Mouse (Mus musculus): Measurements from ENCODE around the gene Plekhg6. TPM values are rescaled to one million over a fixed set of nuclear protein-coding genes. Genes with fewer than 3 reads are reported as not detected.

Plekhg6 gene
- polyA plus RNA-seq, 1 experiment = not detected

DNA sequence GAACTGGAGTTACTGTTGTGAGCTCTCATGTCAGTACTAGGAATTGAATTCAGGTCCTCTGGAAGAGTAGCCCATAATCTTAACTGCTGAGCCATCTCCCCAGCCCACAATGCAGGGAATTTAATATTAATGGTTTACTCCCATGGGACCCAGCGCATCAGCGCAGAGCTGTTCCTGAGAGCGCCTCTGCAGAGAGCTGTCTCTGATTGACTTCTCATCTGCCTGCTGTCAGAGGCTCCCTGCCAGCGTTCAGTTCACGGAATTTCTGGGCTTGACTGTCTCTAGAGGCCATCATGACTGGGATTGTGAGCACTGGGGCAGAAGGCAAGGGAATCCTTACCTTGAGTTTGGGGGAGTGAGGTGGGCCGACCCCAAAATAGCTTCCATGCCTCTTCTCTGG, 3.6 kb downstream of the Plekhg6 start:
- H3K9me3 ChIP-seq (ENCODE audit: control insufficient read depth, low read length) = no peaks in the 10 kb centered on the region
- H3K36me3 ChIP-seq (ENCODE audit: control insufficient read depth) = no peaks in the 10 kb centered on the region
- no peak overlapping the region for H3K4me3 ChIP-seq (replicated peaks)
- H3K27me3 ChIP-seq (ENCODE audit: control insufficient read depth) = peaks cover 41% of the 10 kb centered on the region
- peaks cover 6% of the 10 kb centered on the region for H3K4me1 ChIP-seq (ENCODE audit: control insufficient read depth)
- TF ChIP-seq TAL1 (IDR thresholded peaks at IDR 0.05; ENCODE audit: low read length) = no peak
- no peak for TF ChIP-seq GATA1 (IDR thresholded peaks at IDR 0.05; ENCODE audit: low read length)

DNA sequence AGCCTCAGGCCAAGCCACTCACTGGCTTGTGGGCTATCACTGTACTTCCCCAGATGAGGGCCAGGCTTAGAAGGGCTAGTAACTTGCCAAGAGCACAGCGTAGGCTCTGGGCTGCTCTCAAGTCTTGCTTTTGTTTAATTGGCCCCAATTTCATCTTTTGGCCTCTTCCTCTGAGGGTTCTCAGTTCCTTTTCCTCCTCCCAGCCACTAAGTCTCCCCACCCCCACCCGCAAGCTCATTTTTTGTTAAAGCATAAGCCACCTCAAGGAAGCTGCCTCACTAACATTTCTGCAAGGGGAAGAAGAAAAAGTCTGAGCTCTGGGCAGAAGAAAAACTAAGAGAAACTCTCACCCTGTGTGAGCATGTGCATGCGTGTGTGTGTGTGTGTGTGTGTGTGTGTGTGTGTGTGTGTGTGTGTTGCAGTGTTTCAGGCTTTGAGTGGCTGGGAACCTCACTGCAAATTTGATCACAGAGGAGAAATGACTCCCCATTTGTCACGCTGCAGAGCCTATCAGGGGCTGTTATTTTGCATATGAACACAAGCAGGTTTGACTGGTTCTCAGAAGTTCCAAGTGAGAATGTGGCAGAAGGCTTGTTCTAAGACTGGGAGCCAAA, 12.7 kb downstream of the Plekhg6 start:
- Histone ChIP-seq H3K4me1 (ENCODE audit: control insufficient read depth) (no peaks in the 10 kb centered on the region), H3K4me3 (replicated peaks) (no peak overlapping the region), H3K27me3 (ENCODE audit: control insufficient read depth) (no peaks in the 10 kb centered on the region; the same call in 1 of the 2 replicates), H3K36me3 (ENCODE audit: control insufficient read depth) (no peaks in the 10 kb centered on the region; the same call in 1 of the 2 replicates), H3K9me3 (ENCODE audit: control insufficient read depth, low read length) (no peaks in the 10 kb centered on the region)
- no peak for TF ChIP-seq TAL1 (IDR thresholded peaks at IDR 0.05; ENCODE audit: low read length)
- no peak for TF ChIP-seq GATA1 (IDR thresholded peaks at IDR 0.05; ENCODE audit: low read length)

DNA sequence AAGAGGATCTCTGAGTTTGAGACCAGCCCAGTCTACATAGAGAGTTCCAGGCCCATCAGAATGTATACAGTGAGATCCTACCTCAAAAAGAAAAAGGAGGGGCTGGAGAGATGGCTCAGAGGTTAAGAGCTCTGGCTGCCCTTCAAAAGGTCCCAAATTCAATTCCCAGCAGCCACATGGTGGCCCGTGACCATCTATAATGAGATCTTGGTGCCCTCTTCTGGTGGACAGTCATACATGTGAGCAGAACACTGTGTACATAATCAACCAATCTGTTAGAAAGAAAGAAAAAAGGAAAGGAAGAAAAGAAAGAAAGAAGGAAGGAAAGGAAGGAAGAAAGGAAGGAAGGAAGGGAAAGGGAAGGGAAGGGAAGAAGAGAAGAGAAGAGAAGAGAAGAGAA, 14.5 kb downstream of the Plekhg6 start:
- no peaks in the 10 kb centered on the region for H3K4me1 ChIP-seq (ENCODE audit: control insufficient read depth)
- TF ChIP-seq GATA1 (IDR thresholded peaks at IDR 0.05; ENCODE audit: low read length) (no peak), TAL1 (IDR thresholded peaks at IDR 0.05; ENCODE audit: low read length) (no peak)
- H3K36me3 ChIP-seq (ENCODE audit: control insufficient read depth) = peaks cover 4% of the 10 kb centered on the region; the same call in 1 of the 2 replicates
- H3K27me3 ChIP-seq (ENCODE audit: control insufficient read depth) = no peaks in the 10 kb centered on the region
- H3K4me3 ChIP-seq (replicated peaks) = no peak overlapping the region
- no peaks in the 10 kb centered on the region for H3K9me3 ChIP-seq (ENCODE audit: control insufficient read depth, low read length)

DNA sequence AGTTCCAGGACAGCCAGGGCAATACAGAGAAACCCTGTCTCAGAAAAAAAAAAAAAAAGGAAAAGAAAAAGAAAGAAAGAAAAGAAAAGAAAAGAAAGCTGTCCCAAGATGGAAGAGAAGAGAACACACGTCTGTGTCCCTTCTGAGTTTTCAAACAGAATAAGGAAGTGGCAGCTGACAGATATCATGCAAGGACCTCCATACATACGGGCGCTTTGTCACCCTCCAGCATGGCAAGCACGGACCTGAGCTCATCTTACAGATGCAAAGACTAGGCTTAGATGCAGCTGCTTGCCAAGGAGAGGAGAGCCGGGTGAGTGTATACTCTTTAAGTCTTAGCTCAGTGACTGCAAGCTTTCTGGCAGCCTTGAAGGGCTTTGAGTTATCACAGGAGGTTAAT, 15.1 kb downstream of the Plekhg6 start:
- TF ChIP-seq TAL1 (IDR thresholded peaks at IDR 0.05; ENCODE audit: low read length) (no peak), GATA1 (IDR thresholded peaks at IDR 0.05; ENCODE audit: low read length) (no peak)
- H3K36me3 ChIP-seq (ENCODE audit: control insufficient read depth) = peaks cover 4% of the 10 kb centered on the region; the same call in 1 of the 2 replicates
- H3K9me3 ChIP-seq (ENCODE audit: control insufficient read depth, low read length) = no peaks in the 10 kb centered on the region
- H3K4me3 ChIP-seq (replicated peaks) = no peak overlapping the region
- H3K4me1 ChIP-seq (ENCODE audit: control insufficient read depth) = no peaks in the 10 kb centered on the region
- H3K27me3 ChIP-seq (ENCODE audit: control insufficient read depth) = no peaks in the 10 kb centered on the region

DNA sequence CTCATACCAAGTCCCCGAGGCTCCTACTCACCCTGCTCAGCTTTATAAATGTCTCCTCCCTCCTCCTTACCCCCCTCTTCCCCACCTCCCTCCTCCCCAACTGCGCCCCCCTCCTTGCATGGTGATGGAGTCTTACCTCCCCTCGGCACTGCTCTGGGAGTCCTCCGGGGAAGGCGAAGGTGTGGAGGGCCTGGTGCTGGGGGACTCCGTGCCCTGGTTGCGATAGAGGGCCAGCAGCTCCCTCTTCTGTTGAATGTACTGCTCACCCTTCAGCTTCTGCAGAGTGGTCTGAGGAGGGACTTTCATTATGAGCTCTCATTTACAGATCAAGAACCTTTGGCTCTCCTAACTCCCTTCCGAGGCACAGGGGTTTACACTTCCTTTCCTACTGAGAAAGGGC, 16.1 kb downstream of the Plekhg6 start:
- TF ChIP-seq TAL1 (IDR thresholded peaks at IDR 0.05; ENCODE audit: low read length) (no peak), GATA1 (IDR thresholded peaks at IDR 0.05; ENCODE audit: low read length) (no peak)
- H3K36me3 ChIP-seq (ENCODE audit: control insufficient read depth) = peaks cover 4% of the 10 kb centered on the region; the same call in 1 of the 2 replicates
- H3K9me3 ChIP-seq (ENCODE audit: control insufficient read depth, low read length) = no peaks in the 10 kb centered on the region
- H3K4me3 ChIP-seq (replicated peaks) = no peak overlapping the region
- no peaks in the 10 kb centered on the region for H3K4me1 ChIP-seq (ENCODE audit: control insufficient read depth)
- H3K27me3 ChIP-seq (ENCODE audit: control insufficient read depth) = no peaks in the 10 kb centered on the region

DNA sequence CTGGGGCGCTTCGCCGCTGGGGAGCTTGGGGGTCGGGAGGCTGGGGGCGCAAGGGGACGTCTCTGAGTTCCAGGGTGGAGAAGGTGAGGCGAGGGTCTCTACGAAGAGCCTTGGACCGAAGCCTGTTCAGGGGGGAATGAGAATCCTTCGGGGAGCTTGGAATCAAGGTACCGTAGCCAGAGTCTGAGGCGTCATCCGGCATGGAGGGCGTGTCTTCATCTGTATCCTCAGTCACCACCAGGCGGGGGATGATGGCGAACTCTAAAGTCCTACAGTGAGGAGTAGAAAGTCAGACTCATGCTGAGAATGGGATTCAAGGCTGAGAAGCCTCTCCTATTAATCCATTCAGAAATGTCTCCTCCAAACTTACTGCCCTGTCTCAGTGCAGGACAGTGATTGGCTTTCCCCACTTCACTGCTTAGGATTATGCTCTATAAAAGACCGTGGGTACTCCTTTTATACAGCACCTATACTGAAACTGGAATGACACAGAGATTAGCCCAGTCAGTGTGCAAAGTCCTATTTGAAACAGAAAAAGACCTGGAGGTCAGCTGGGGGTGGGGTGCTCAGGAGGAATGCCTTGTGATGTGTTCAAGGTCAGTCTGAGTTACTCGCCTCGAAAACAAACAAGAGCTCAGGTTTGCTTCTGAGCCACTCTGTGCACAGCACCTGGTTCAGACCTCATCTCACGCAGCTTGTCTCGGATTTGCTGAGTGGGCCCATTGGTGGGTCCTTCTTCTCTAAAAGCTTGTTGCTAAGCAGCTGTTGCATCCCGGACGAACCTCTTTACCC, 16.9 kb downstream of the Plekhg6 start:
- no peaks in the 10 kb centered on the region for H3K9me3 ChIP-seq (ENCODE audit: control insufficient read depth, low read length)
- H3K27me3 ChIP-seq (ENCODE audit: control insufficient read depth) = no peaks in the 10 kb centered on the region
- no peak overlapping the region for H3K4me3 ChIP-seq (replicated peaks)
- TF ChIP-seq TAL1 (IDR thresholded peaks at IDR 0.05; ENCODE audit: low read length) (no peak), GATA1 (IDR thresholded peaks at IDR 0.05; ENCODE audit: low read length) (no peak)
- no peaks in the 10 kb centered on the region for H3K4me1 ChIP-seq (ENCODE audit: control insufficient read depth)
- peaks cover 4% of the 10 kb centered on the region; the same call in 1 of the 2 replicates for H3K36me3 ChIP-seq (ENCODE audit: control insufficient read depth)

DNA sequence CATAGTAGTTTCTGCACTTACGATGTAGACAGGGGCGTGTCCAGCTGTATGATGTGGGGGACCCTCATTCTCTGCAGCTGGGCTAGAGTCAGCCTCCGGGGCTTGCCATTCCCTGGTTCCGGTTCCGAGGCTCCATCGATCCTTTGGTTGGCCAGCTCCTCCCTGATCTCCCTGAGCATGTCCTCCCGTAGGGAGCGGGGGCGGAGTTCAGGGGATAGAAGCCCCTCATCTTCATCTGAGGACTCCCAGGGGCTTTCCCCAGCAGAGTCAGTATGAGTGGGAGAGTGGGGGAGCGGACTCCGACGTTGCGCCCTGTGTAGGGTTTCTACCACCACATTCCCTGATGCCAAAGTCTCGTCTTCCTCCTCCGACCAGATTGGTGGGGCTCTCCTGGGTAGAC, 17.6 kb downstream of the Plekhg6 start:
- no peaks in the 10 kb centered on the region for H3K9me3 ChIP-seq (ENCODE audit: control insufficient read depth, low read length)
- TF ChIP-seq TAL1 (IDR thresholded peaks at IDR 0.05; ENCODE audit: low read length) (no peak), GATA1 (IDR thresholded peaks at IDR 0.05; ENCODE audit: low read length) (no peak)
- H3K4me1 ChIP-seq (ENCODE audit: control insufficient read depth) = no peaks in the 10 kb centered on the region
- H3K36me3 ChIP-seq (ENCODE audit: control insufficient read depth) = peaks cover 6% of the 10 kb centered on the region; the same call in 1 of the 2 replicates
- H3K4me3 ChIP-seq (replicated peaks) = no peak overlapping the region
- H3K27me3 ChIP-seq (ENCODE audit: control insufficient read depth) = no peaks in the 10 kb centered on the region

DNA sequence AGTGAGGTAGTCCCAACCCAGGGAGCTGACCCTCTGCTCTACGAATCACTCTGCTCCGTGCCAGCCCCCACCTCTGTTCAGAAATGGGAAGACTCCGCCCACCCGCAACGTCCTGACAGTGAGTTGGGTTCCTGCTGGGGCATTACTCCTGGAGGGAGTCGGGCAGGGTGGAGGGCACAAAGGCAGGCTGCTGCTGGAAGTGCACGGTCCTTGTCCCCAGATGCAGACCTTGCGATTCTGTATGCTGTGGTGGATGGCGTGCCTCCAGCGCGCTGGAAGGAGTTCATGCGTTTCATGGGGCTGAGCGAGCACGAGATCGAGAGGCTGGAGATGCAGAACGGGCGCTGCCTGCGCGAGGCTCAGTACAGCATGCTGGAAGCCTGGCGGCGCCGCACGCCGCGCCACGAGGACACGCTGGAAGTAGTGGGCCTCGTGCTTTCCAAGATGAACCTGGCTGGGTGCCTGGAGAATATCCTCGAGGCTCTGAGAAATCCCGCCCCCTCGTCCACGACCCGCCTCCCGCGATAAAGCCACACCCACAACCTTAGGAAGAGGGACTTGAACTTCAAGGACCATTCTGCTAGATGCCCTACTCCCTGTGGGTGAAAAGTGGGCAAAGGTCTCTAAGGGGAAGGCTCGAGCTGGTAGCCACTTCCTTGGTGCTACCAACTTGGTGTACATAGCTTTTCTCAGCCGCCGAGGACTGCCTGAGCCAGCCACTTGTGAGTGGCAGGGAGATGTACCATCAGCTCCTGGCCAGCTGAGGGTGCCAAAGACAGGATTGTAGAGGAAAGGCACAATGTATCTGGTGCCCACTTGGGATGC, 18.9 kb downstream of the Plekhg6 start:
- no peaks in the 10 kb centered on the region for H3K4me1 ChIP-seq (ENCODE audit: control insufficient read depth)

DNA sequence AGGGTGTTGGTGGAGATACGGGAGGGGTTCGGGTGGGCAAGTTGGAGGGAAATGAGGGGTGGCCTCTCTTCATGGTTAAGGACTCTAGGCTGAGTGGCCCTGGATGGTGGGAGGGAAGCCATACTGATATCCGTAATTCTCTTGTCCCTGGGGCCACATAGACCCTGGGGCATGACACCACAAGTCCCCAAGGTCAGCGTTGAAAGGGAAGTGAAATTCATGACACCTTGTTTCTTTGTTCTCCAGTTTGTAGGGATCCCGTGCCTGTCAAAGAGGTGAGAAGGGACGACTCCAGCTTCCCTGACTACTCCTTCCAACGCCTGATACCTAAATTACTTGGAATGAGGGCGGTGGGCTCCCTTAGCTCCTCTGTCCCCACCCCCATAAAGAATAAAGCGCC, 19.7 kb downstream of the Plekhg6 start:
- TF ChIP-seq TAL1 (IDR thresholded peaks at IDR 0.05; ENCODE audit: low read length) = no peak
- no peak for TF ChIP-seq GATA1 (IDR thresholded peaks at IDR 0.05; ENCODE audit: low read length)
- Histone ChIP-seq H3K4me3 (replicated peaks) (no peak overlapping the region), H3K36me3 (ENCODE audit: control insufficient read depth) (peaks cover 14% of the 10 kb centered on the region; the same call in 1 of the 2 replicates), H3K4me1 (ENCODE audit: control insufficient read depth) (no peaks in the 10 kb centered on the region), H3K27me3 (ENCODE audit: control insufficient read depth) (no peaks in the 10 kb centered on the region), H3K9me3 (ENCODE audit: control insufficient read depth, low read length) (no peaks in the 10 kb centered on the region)

More for the DNA sequence above, 18.9 kb downstream of the Plekhg6 start:
- Histone ChIP-seq H3K27me3 (ENCODE audit: control insufficient read depth) (no peaks in the 10 kb centered on the region), H3K36me3 (ENCODE audit: control insufficient read depth) (peaks cover 14% of the 10 kb centered on the region; the same call in 1 of the 2 replicates), H3K4me3 (replicated peaks) (no peak overlapping the region), H3K9me3 (ENCODE audit: control insufficient read depth, low read length) (no peaks in the 10 kb centered on the region)
- TF ChIP-seq GATA1 (IDR thresholded peaks at IDR 0.05; ENCODE audit: low read length) = no peak
- no peak for TF ChIP-seq TAL1 (IDR thresholded peaks at IDR 0.05; ENCODE audit: low read length)

Data from erythroblast, embryonic 14.5 days (primary cell).